Mouse (Mus musculus) heart, embryonic 14.5 days (tissue): ENCODE results near the gene Bin2. TPM values are rescaled to one million over a fixed set of nuclear protein-coding genes. Genes with fewer than 3 reads are reported as not detected.

Experiments used
- ATAC-seq: fragments of 200-750 bp; cut with Nextera tagmentation; 2 replicates; pipeline ENCODE4 v1.8.0; 2017; ENCODE audit warnings: low read depth, moderate TSS enrichment; ENCODE audit not compliant: insufficient number of reproducible peaks, insufficient read depth, low FRiP score
- H3K27ac ChIP-seq, 2 experiments: fragments of 200-500 bp in 1 of 2; fragments of 300-500 bp in 1 of 2; sonication (generic) in 1 of 2; replicated peaks in 1 of 2; 2 replicates each; pipeline ENCODE4 v1.5.1; 2012 to 2014; ENCODE audit warnings: low read depth in 2 of 2, low read length in 2 of 2, control low read depth in 1 of 2, mild to moderate bottlenecking in 1 of 2, mixed read lengths in 1 of 2; ENCODE audit not compliant: control insufficient read depth in 1 of 2, insufficient read depth in 1 of 2
- H3K27me3 ChIP-seq: fragments of 300-500 bp; sonication (generic); 2 replicates; pipeline ENCODE4 v1.6.1; 2014; ENCODE audit warnings: mild to moderate bottlenecking, low read length, control low read depth; ENCODE audit not compliant: control insufficient read depth, insufficient read depth
- H3K36me3 ChIP-seq: fragments of 300-500 bp; sonication (generic); 2 replicates; pipeline ENCODE4 v1.6.1; 2014; ENCODE audit warnings: mild to moderate bottlenecking, control low read depth, low read length, mixed read lengths; ENCODE audit not compliant: control insufficient read depth, insufficient read depth
- H3K4me1 ChIP-seq, 2 experiments: fragments of 200-500 bp in 1 of 2; fragments of 300-500 bp in 1 of 2; sonication (generic) in 1 of 2; 2 replicates each; pipeline ENCODE4 v1.6.1; 2012 to 2014; ENCODE audit warnings: low read length in 2 of 2, control low read depth in 1 of 2, mixed read lengths in 1 of 2; ENCODE audit not compliant: control insufficient read depth in 2 of 2, insufficient read depth in 2 of 2
- H3K4me2 ChIP-seq: fragments of 300-500 bp; sonication (generic); 2 replicates; pipeline ENCODE4 v1.6.1; 2014; ENCODE audit warnings: mild to moderate bottlenecking, low read length
- H3K4me3 ChIP-seq, 2 experiments: fragments of 200-500 bp in 1 of 2; fragments of 300-500 bp in 1 of 2; sonication (generic) in 1 of 2; 2 replicates each; pipeline ENCODE4 v1.5.1; 2012 to 2014; ENCODE audit warnings: low read length in 2 of 2, mild to moderate bottlenecking in 2 of 2, control low read depth in 1 of 2, low read depth in 1 of 2, moderate library complexity in 1 of 2; ENCODE audit not compliant: control insufficient read depth in 1 of 2, insufficient read depth in 1 of 2
- H3K9ac ChIP-seq: fragments of 300-500 bp; sonication (generic); 2 replicates; pipeline ENCODE4 v1.6.1; 2014; ENCODE audit warnings: mild to moderate bottlenecking, low read length
- H3K9me3 ChIP-seq: fragments of 300-500 bp; sonication (generic); 2 replicates; pipeline ENCODE4 v1.6.1; 2016; ENCODE audit warnings: low read length, control low read depth; ENCODE audit not compliant: control insufficient read depth
- WGBS: fragments of 180-500 bp; shearing (Covaris S2); extraction: QIAGEN DNeasy Blood & Tissue Kit; methylation state at CpG from one replicate; pipeline ENCODE4 v1.1.7; 2014; 5-methylcytosine and 5-hydroxymethylcytosine counted together
- polyA plus RNA-seq: library from polyadenylated mRNA; unstranded; fragments of >200 nt; fragmentation: Nextera tagmentation; extraction: Ambion mirVana; gene quantifications from 2 replicates; pipeline ENCODE4 v1.2.1, GENCODE M21; 2014

The Bin2 gene
- polyA plus RNA-seq, 1 experiment from 2014 or later, result 2.8 TPM

DNA sequence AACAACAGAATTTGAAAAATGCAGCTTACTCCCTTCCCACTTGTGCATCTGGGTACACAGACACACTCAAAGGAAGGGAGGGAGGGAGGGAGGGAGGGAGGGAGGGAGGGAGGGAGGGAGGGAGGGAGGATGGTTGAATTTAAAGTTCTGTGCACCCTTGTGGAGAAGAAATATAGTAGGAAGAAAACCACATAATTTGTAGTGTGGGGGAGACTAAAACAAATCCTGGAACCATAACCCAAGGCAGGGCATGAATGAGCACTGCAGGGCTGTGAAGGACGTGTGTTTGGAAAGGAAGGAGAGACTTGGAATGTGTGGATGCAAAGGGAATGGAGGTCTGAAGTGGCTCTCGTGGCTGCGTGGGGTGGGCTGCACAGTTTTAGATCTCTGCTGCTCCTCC lies 6.1 kb upstream of the Bin2 start:
- Histone ChIP-seq H3K4me1 (peaks cover 9 to 17% of the 10 kb centered on the region in 2 experiments), H3K4me2 (no peak overlapping the region), H3K9ac (no peak overlapping the region), H3K27me3 (no peaks in the 10 kb centered on the region), H3K27ac (no peak overlapping the region), H3K9me3 (no peaks in the 10 kb centered on the region), H3K36me3 (no peaks in the 10 kb centered on the region), H3K4me3 (no peak overlapping the region)
- no peak for ATAC-seq
- 36% methylated on average over 3 of the region's 3 CpGs for WGBS

GRCm38 (mm10) chr15:100674566-100674965 lies 5.2 kb upstream of the Bin2 start:
- no peak overlapping the region for H3K4me2 ChIP-seq
- H3K27me3 ChIP-seq, result no peaks in the 10 kb centered on the region
- 83% methylated on average over 10 of the region's 10 CpGs for WGBS
- no peaks in the 10 kb centered on the region for H3K9me3 ChIP-seq
- no peak overlapping the region for H3K4me3 ChIP-seq
- H3K4me1 ChIP-seq, result peaks cover 9 to 17% of the 10 kb centered on the region in 2 experiments
- peak overlapping the region; percentile 30 to 62; a peak in 3 of 4 replicates for H3K27ac ChIP-seq
- H3K9ac ChIP-seq, result no peak overlapping the region
- no peaks in the 10 kb centered on the region for H3K36me3 ChIP-seq
- ATAC-seq, result no peak

- H3K4me1 ChIP-seq, result peaks cover 9 to 17% of the 10 kb centered on the region in 2 experiments
- peak overlapping the region; percentile 30; the same call in 1 of the 2 replicates for H3K9ac ChIP-seq
- H3K4me3 ChIP-seq, result no peak overlapping the region
- peak; percentile 40 for ATAC-seq
- H3K4me2 ChIP-seq, result peak overlapping the region; percentile 44
- 22% methylated on average over 11 of the region's 12 CpGs for WGBS
- H3K27me3 ChIP-seq, result no peaks in the 10 kb centered on the region
- peak overlapping the region; percentile 53 to 62; a peak in 3 of 4 replicates for H3K27ac ChIP-seq
- no peaks in the 10 kb centered on the region for H3K36me3 ChIP-seq
- no peaks in the 10 kb centered on the region for H3K9me3 ChIP-seq
These were observed 4.4 kb upstream of the Bin2 start for GRCm38 (mm10) chr15:100673585-100674391.

DNA sequence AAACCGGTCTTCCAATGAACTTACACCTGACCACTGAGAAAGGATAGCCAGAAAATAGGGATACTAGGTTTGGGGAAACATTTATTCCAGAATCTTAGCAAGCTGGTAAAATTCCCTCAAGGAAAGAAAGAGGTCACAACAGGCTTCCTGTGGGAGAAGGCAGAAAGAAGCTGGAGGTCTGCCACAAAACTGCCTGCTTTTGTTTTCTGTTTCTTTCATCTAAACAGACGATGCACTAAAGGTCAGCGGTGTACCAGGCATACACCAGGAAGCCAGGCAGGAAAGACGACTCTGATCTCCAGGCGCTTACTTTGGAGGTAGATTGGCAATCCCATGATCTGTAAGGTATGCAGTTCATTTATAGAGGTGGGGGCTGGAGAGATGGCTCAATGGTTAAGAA lies 1.5 kb upstream of the Bin2 start:
- no peak for ATAC-seq
- WGBS, result 69% methylated on average over 5 of the region's 5 CpGs

GRCm38 (mm10) chr15:100670004-100670403 lies 651 bp upstream of the Bin2 start:
- H3K9ac ChIP-seq, result no peak overlapping the region
- no peak overlapping the region for H3K4me2 ChIP-seq
- ATAC-seq, result no peak
- 83% methylated on average over 8 of the region's 8 CpGs for WGBS
- H3K4me3 ChIP-seq, result no peak overlapping the region
- H3K27me3 ChIP-seq, result no peaks in the 10 kb centered on the region
- no peak overlapping the region for H3K27ac ChIP-seq
- no peaks in the 10 kb centered on the region for H3K9me3 ChIP-seq
- H3K4me1 ChIP-seq, result peaks cover 18 to 35% of the 10 kb centered on the region in 2 experiments
- no peaks in the 10 kb centered on the region for H3K36me3 ChIP-seq

More for the DNA sequence above, 1.5 kb upstream of the Bin2 start:
- H3K36me3 ChIP-seq, result no peaks in the 10 kb centered on the region
- no peaks in the 10 kb centered on the region for H3K9me3 ChIP-seq
- H3K4me3 ChIP-seq, result no peak overlapping the region
- no peaks in the 10 kb centered on the region for H3K27me3 ChIP-seq
- no peak overlapping the region for H3K4me2 ChIP-seq
- peaks cover 18 to 36% of the 10 kb centered on the region in 2 experiments for H3K4me1 ChIP-seq
- H3K27ac ChIP-seq, result no peak overlapping the region
- no peak overlapping the region for H3K9ac ChIP-seq

DNA sequence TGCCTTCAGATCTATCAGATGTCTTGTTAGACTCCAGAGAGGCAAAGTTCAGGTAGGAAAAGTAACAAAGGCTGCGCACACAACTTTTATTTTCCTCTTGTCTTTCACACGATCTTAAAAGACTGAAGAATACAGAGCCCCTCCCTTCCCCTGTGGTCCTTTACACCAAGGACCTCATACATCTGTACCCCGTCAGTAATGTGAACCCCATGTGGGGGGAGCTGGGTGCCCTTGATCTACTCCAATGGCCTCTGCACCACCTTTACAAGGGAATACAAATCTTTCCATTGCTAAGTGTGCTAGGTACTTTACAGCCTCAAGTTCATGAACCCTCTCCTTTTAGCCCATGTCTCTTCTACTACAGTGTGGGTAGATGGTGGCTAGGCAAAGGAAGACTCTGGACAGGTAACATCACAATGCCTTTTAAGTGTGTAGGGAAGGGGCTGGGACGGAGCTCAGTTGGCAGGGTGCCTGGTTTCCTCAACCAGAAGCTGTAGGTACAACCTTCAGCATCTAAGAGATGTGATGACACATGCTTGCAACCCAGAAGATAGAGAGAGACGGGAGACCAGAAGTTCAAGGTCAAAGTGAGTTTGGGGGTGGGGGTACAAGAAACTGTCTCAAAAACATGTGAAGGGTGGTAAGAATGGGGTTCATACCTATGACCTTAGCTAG lies 1.3 kb downstream of the Bin2 start:
- H3K4me3 ChIP-seq, result no peak overlapping the region
- peaks cover 9 to 19% of the 10 kb centered on the region in 2 experiments for H3K4me1 ChIP-seq
- no peaks in the 10 kb centered on the region for H3K9me3 ChIP-seq
- WGBS, result 62% methylated on average over 5 of the region's 5 CpGs
- no peak overlapping the region for H3K4me2 ChIP-seq
- no peak overlapping the region for H3K27ac ChIP-seq
- ATAC-seq, result no peak
- no peak overlapping the region for H3K9ac ChIP-seq
- no peaks in the 10 kb centered on the region for H3K27me3 ChIP-seq
- H3K36me3 ChIP-seq, result no peaks in the 10 kb centered on the region

DNA sequence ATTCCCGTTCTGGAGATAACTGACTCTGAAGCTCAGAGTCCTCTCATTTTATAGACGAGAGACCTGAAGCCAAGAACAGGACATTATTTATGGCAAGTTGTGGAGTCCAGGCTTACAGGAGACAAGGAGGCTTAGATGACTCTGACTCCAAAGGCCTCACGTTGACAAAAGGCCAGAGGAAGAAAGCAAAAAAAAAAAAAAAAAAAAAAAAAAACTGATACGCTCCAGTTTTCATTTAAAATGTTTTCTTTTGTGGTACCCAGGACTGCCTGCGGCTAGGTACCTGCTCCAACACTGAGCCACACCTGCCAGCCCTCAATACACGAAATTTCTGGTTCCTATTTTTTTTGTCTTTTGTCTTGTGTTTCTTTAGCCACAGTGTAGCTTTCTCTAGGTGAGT lies 1.9 kb downstream of the Bin2 start:
- Histone ChIP-seq H3K9ac (no peak overlapping the region), H3K9me3 (no peaks in the 10 kb centered on the region), H3K27ac (peak overlapping the region; percentile 63 to 75; a peak in 2 of 4 replicates), H3K4me2 (no peak overlapping the region), H3K4me3 (no peak overlapping the region), H3K4me1 (peaks cover 9 to 19% of the 10 kb centered on the region in 2 experiments), H3K36me3 (no peaks in the 10 kb centered on the region), H3K27me3 (no peaks in the 10 kb centered on the region)
- no peak for ATAC-seq
- WGBS, result 45% methylated on average over 6 of the region's 6 CpGs
